Mouse (Mus musculus) bone marrow, adult 2 months (tissue): ENCODE measurements around the gene Tab2. TPM values are rescaled to one million over a fixed set of nuclear protein-coding genes. Genes with fewer than 3 reads are reported as not detected.

ENCODE experiments used
- H3K27ac ChIP-seq: fragments of 200-500 bp; 2 replicates; pipeline ENCODE4 v1.5.1; 2012; ENCODE audit warnings: low read depth, mild to moderate bottlenecking, control low read depth, inconsistent platforms, low read length; ENCODE audit not compliant: control insufficient read depth, poor library complexity, insufficient read depth
- H3K4me1 ChIP-seq: fragments of 200-500 bp; 2 replicates; pipeline ENCODE4 v1.6.1; 2011; ENCODE audit warnings: low read length; ENCODE audit not compliant: control insufficient read depth, insufficient read depth
- H3K4me3 ChIP-seq: fragments of 200-500 bp; replicated peaks from 2 replicates; pipeline ENCODE3; 2011; ENCODE audit warnings: mild to moderate bottlenecking, low read depth, low read length, control low read depth; ENCODE audit not compliant: control insufficient read depth
- CTCF ChIP-seq: fragments of 200-500 bp; IDR thresholded peaks from 2 replicates; pipeline ENCODE4 v1.5.1; 2011; ENCODE audit warnings: low read length, control low read depth; ENCODE audit not compliant: control insufficient read depth, insufficient read depth
- POLR2A ChIP-seq: fragments of 200-500 bp; IDR thresholded peaks from 2 replicates; pipeline ENCODE4 v1.6.1; 2011; ENCODE audit warnings: low read depth, mild to moderate bottlenecking, control low read depth, low read length, borderline replicate concordance; ENCODE audit not compliant: control insufficient read depth
- WGBS: fragments of 180-500 bp; shearing (Covaris S2); methylation state at CpG from one replicate; pipeline ENCODE4 v1.1.7; 2018; 5-methylcytosine and 5-hydroxymethylcytosine counted together
- polyA plus RNA-seq: library from polyadenylated mRNA; stranded (reverse); fragments of >200 nt; gene quantifications from 2 replicates; pipeline ENCODE4 v1.2.4, GENCODE M21; 2011; ENCODE audit warnings: low replicate concordance; ENCODE audit not compliant: missing spikeins, insufficient read depth, insufficient read length

Gene Tab2
- polyA plus RNA-seq, 1 experiment: 46.7 TPM

GRCm38 (mm10) chr10:7861937-7862657, 93.9 kb downstream of the Tab2 start:
- no peak overlapping the region for H3K4me3 ChIP-seq
- no peak for TF ChIP-seq CTCF
- no peak for TF ChIP-seq POLR2A
- 91% methylated on average over 25 of the region's 25 CpGs for WGBS
- H3K4me1 ChIP-seq: no peaks in the 10 kb centered on the region
- H3K27ac ChIP-seq: no peak overlapping the region

- Histone ChIP-seq H3K27ac (no peak overlapping the region), H3K4me1 (no peaks in the 10 kb centered on the region), H3K4me3 (no peak overlapping the region)
- 90% methylated on average over 14 of the region's 14 CpGs for WGBS
- TF ChIP-seq POLR2A: no peak
- no peak for TF ChIP-seq CTCF
Measured at GRCm38 (mm10) chr10:7861259-7861936, 94.6 kb downstream of the Tab2 start.

GRCm38 (mm10) chr10:7860494-7860893, 95.5 kb downstream of the Tab2 start:
- Histone ChIP-seq H3K4me1 (no peaks in the 10 kb centered on the region), H3K27ac (no peak overlapping the region), H3K4me3 (no peak overlapping the region)
- 85% methylated on average over 7 of the region's 7 CpGs for WGBS
- TF ChIP-seq CTCF (no peak), POLR2A (no peak)

Other genes with a start within 250 kb of the Tab2 start
- gene Katna1, start 230.2 kb downstream of the Tab2 start, polyA plus RNA-seq: 20.5 and 71.3 TPM in 2 replicates
- gene Ginm1, start 163.4 kb downstream of the Tab2 start, polyA plus RNA-seq: 14.3 and 36.3 TPM in 2 replicates
- 21.1 and 44.7 TPM in 2 replicates for gene Ppil4, start 163.3 kb downstream of the Tab2 start, polyA plus RNA-seq
- 1.1 and 4.9 TPM in 2 replicates for gene Zc3h12d, start 123.8 kb downstream of the Tab2 start, polyA plus RNA-seq